Mouse (Mus musculus): ENCODE measurements at regions not wholly inside any gene's neighbourhood (a gene's known extent, or its start where the extent isn't known, plus 50 kb on each side); places are given as distances from the start of the nearest gene placed in this dataset.
A peak's percentile ranks its signal among the peaks of the same experiment; 100 is the strongest.

GRCm38 (mm10) chr4:125364011-125364410, 126.5 kb upstream of the Grik3 start:
- Histone ChIP-seq H3K9me3 (replicated peaks; ENCODE audit: control insufficient read depth, low read length) (no peaks in the 10 kb centered on the region), H3K27me3 (ENCODE audit: control insufficient read depth, insufficient read depth, low read length) (no peaks in the 10 kb centered on the region), H3K4me3 (ENCODE audit: low read depth, low read length) (no peak overlapping the region), H3K36me3 (replicated peaks; ENCODE audit: control insufficient read depth, insufficient read depth, low read depth, low read length) (no peaks in the 10 kb centered on the region), H3K9ac (replicated peaks; ENCODE audit: low read length) (no peak overlapping the region), H3K4me2 (ENCODE audit: low read depth, low read length) (no peak overlapping the region), H3K4me1 (ENCODE audit: control insufficient read depth, insufficient read depth, low read length) (no peaks in the 10 kb centered on the region), H3K27ac (replicated peaks; ENCODE audit: low read depth, low read length) (no peak overlapping the region)
- ATAC-seq (replicated peaks; ENCODE audit: insufficient number of reproducible peaks, low FRiP score, low TSS enrichment, low read depth) (0 out of 2 replicates have a peak, but pooled peaks have one; percentile 23), DNase-seq (ENCODE audit: low spot score) (no peak)
- 69% methylated on average over 9 of the region's 9 CpGs for WGBS

DNA sequence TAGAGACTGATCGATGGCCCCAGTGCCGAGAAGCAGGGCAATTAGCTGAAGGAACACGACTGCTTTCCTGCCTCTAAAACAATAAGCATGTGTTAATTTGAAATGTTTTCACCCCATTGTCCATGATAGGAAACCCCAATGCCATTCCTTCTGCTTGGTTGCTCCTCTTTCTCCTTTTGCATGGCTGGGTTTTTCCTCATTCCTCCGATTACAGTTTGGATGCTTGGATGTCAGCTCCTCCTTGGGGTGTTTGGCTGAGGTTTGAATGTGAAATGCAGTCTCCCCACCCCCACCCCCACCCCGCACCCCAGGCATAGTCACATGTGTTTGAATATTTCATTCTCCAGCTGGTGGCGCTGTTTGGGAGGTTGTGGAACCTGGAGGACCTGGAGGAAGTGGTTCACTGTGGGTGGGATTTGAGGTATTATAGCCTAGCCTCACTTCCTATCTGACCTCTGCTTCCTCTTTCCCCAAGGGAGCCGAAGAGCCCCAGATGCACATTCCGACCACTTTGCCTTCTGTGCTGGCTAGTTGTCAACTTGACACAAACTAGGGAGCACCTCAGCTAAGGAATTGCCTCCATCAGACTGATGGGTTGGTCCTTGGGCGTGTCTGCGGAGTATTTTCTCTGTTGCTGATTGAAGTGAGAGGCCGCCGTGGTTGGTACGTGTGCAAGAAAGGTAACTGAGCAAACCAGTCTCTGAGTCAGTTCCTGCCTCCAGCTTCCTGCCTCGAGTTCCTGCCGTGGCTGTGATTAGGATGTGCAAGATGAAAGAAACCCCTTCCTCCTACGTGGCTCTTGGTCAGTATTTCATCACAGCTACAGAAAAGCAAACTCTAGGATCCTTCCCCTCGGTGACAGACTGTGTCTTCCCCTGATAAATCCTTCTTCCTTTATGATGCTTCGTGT, 128.6 kb upstream of the Grik3 start:
- no peak overlapping the region for H3K27ac ChIP-seq (replicated peaks; ENCODE audit: low read depth, low read length)
- H3K4me2 ChIP-seq (ENCODE audit: low read depth, low read length): no peak overlapping the region
- no peaks in the 10 kb centered on the region for H3K4me1 ChIP-seq (ENCODE audit: control insufficient read depth, insufficient read depth, low read length)
- H3K9me3 ChIP-seq (replicated peaks; ENCODE audit: control insufficient read depth, low read length): no peaks in the 10 kb centered on the region
- no peaks in the 10 kb centered on the region for H3K36me3 ChIP-seq (replicated peaks; ENCODE audit: control insufficient read depth, insufficient read depth, low read depth, low read length)
- H3K9ac ChIP-seq (replicated peaks; ENCODE audit: low read length): no peak overlapping the region
- ATAC-seq (replicated peaks; ENCODE audit: insufficient number of reproducible peaks, low FRiP score, low TSS enrichment, low read depth) (no peak), DNase-seq (ENCODE audit: low spot score) (no peak)
- no peaks in the 10 kb centered on the region for H3K27me3 ChIP-seq (ENCODE audit: control insufficient read depth, insufficient read depth, low read length)
- 75% methylated on average over 18 of the region's 18 CpGs for WGBS
- no peak overlapping the region for H3K4me3 ChIP-seq (ENCODE audit: low read depth, low read length)

DNA sequence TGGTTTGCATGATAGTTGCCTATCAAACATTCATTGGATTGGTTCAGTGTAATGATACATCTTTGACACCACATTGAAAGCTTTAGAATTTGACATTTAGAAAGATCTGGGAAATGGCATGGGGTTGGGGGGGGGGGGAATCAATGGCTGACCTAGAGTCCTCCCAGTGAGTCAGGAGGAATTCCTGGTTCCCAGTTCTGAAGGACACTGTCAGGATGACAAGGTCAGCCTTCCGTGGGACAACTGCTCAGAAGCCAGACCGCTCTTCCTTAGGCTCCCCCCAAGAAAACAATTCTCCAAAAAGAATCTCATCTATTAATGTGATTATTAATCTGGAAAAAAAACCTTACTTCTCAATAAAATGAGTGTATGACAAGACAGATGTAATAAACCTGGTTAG, 132.1 kb upstream of the Grik3 start:
- Histone ChIP-seq H3K27me3 (ENCODE audit: control insufficient read depth, insufficient read depth, low read length) (no peaks in the 10 kb centered on the region), H3K27ac (replicated peaks; ENCODE audit: low read depth, low read length) (no peak overlapping the region), H3K9me3 (replicated peaks; ENCODE audit: control insufficient read depth, low read length) (no peaks in the 10 kb centered on the region), H3K36me3 (replicated peaks; ENCODE audit: control insufficient read depth, insufficient read depth, low read depth, low read length) (no peaks in the 10 kb centered on the region), H3K4me2 (ENCODE audit: low read depth, low read length) (no peak overlapping the region), H3K4me1 (ENCODE audit: control insufficient read depth, insufficient read depth, low read length) (no peaks in the 10 kb centered on the region), H3K4me3 (ENCODE audit: low read depth, low read length) (no peak overlapping the region), H3K9ac (replicated peaks; ENCODE audit: low read length) (no peak overlapping the region)
- 87% methylated on average over 2 of the region's 2 CpGs for WGBS
- no peak for DNase-seq (ENCODE audit: low spot score)
- ATAC-seq (replicated peaks; ENCODE audit: insufficient number of reproducible peaks, low FRiP score, low TSS enrichment, low read depth): no peak

- ATAC-seq (replicated peaks; ENCODE audit: insufficient number of reproducible peaks, low FRiP score, low TSS enrichment, low read depth): no peak
- H3K4me3 ChIP-seq (ENCODE audit: low read depth, low read length): no peak overlapping the region
- no peaks in the 10 kb centered on the region for H3K27me3 ChIP-seq (ENCODE audit: control insufficient read depth, insufficient read depth, low read length)
- no peak overlapping the region for H3K4me2 ChIP-seq (ENCODE audit: low read depth, low read length)
- H3K9ac ChIP-seq (replicated peaks; ENCODE audit: low read length): no peak overlapping the region
- H3K9me3 ChIP-seq (replicated peaks; ENCODE audit: control insufficient read depth, low read length): no peaks in the 10 kb centered on the region
- no peak for DNase-seq (ENCODE audit: low spot score)
- no peaks in the 10 kb centered on the region for H3K4me1 ChIP-seq (ENCODE audit: control insufficient read depth, insufficient read depth, low read length)
- H3K27ac ChIP-seq (replicated peaks; ENCODE audit: low read depth, low read length): no peak overlapping the region
- WGBS: 37% methylated on average over 8 of the region's 8 CpGs
- H3K36me3 ChIP-seq (replicated peaks; ENCODE audit: control insufficient read depth, insufficient read depth, low read depth, low read length): no peaks in the 10 kb centered on the region
Measured at GRCm38 (mm10) chr4:125356441-125356840, 134.1 kb upstream of the Grik3 start.

- Histone ChIP-seq H3K9me3 (replicated peaks; ENCODE audit: control insufficient read depth, low read length) (no peaks in the 10 kb centered on the region), H3K4me1 (ENCODE audit: control insufficient read depth, insufficient read depth, low read length) (no peaks in the 10 kb centered on the region), H3K36me3 (replicated peaks; ENCODE audit: control insufficient read depth, insufficient read depth, low read depth, low read length) (no peaks in the 10 kb centered on the region), H3K4me3 (ENCODE audit: low read depth, low read length) (no peak overlapping the region), H3K27ac (replicated peaks; ENCODE audit: low read depth, low read length) (no peak overlapping the region), H3K4me2 (ENCODE audit: low read depth, low read length) (no peak overlapping the region), H3K9ac (replicated peaks; ENCODE audit: low read length) (no peak overlapping the region), H3K27me3 (ENCODE audit: control insufficient read depth, insufficient read depth, low read length) (no peaks in the 10 kb centered on the region)
- ATAC-seq (replicated peaks; ENCODE audit: insufficient number of reproducible peaks, low FRiP score, low TSS enrichment, low read depth) (no peak), DNase-seq (ENCODE audit: low spot score) (no peak)
- WGBS: 55% methylated on average over 3 of the region's 3 CpGs
Measured at GRCm38 (mm10) chr4:125354742-125355141, 135.8 kb upstream of the Grik3 start.

DNA sequence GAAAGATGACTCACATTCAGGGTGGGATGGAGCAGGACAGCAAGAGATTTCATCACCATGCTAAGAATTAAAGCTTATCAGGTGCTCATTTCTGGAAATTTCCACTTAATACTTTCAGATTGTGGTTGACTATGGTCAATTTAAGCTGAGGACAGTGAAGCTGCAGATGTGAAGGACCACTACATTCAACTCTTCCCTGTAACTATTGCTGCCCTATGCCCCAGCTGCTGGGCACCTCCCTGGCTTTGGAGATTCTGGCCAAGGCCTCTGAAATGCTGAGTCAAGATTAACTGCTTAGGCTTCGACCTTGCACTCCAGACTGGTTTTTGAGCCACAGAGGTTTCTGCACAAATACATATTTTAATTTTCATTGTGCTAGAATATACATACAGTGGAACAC, 140.4 kb upstream of the Grik3 start:
- Histone ChIP-seq H3K9me3 (replicated peaks; ENCODE audit: control insufficient read depth, low read length) (no peaks in the 10 kb centered on the region), H3K4me2 (ENCODE audit: low read depth, low read length) (no peak overlapping the region), H3K9ac (replicated peaks; ENCODE audit: low read length) (no peak overlapping the region), H3K4me1 (ENCODE audit: control insufficient read depth, insufficient read depth, low read length) (no peaks in the 10 kb centered on the region), H3K4me3 (ENCODE audit: low read depth, low read length) (no peak overlapping the region), H3K27me3 (ENCODE audit: control insufficient read depth, insufficient read depth, low read length) (no peaks in the 10 kb centered on the region), H3K27ac (replicated peaks; ENCODE audit: low read depth, low read length) (no peak overlapping the region), H3K36me3 (replicated peaks; ENCODE audit: control insufficient read depth, insufficient read depth, low read depth, low read length) (no peaks in the 10 kb centered on the region)
- WGBS: 81% methylated on average over 1 of the region's 1 CpGs
- ATAC-seq (replicated peaks; ENCODE audit: insufficient number of reproducible peaks, low FRiP score, low TSS enrichment, low read depth) (no peak), DNase-seq (ENCODE audit: low spot score) (no peak)

DNA sequence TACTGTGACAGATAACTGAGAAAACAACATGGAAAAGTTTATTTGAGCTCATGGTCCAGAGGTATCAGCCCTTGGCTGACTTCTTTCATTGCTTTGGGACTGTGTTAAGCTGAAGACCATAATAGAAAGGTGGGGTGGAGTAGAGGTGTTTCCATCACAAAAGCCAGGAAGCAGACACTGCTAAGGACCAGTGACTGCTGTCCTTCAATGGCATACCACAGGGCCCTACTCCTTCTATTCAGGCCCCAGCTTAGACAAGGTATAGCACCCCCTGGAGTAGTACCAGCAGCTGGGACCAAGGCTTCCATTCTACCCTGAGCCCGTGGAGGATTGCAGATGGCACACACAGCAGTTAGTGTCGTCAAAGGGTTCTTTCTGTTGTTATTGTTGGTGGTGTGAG, 151.4 kb upstream of the Grik3 start:
- Histone ChIP-seq H3K4me2 (ENCODE audit: low read depth, low read length) (no peak overlapping the region), H3K9ac (replicated peaks; ENCODE audit: low read length) (no peak overlapping the region), H3K27ac (replicated peaks; ENCODE audit: low read depth, low read length) (no peak overlapping the region), H3K4me3 (ENCODE audit: low read depth, low read length) (no peak overlapping the region), H3K36me3 (replicated peaks; ENCODE audit: control insufficient read depth, insufficient read depth, low read depth, low read length) (no peaks in the 10 kb centered on the region), H3K9me3 (replicated peaks; ENCODE audit: control insufficient read depth, low read length) (no peaks in the 10 kb centered on the region), H3K4me1 (ENCODE audit: control insufficient read depth, insufficient read depth, low read length) (no peaks in the 10 kb centered on the region), H3K27me3 (ENCODE audit: control insufficient read depth, insufficient read depth, low read length) (no peaks in the 10 kb centered on the region)
- 78% methylated on average over 2 of the region's 2 CpGs for WGBS
- DNase-seq (ENCODE audit: low spot score) (no peak), ATAC-seq (replicated peaks; ENCODE audit: insufficient number of reproducible peaks, low FRiP score, low TSS enrichment, low read depth) (no peak)

GRCm38 (mm10) chr4:125328806-125329205, 161.7 kb upstream of the Grik3 start:
- WGBS: 23% methylated on average over 3 of the region's 3 CpGs
- Histone ChIP-seq H3K4me2 (ENCODE audit: low read depth, low read length) (no peak overlapping the region), H3K4me3 (ENCODE audit: low read depth, low read length) (no peak overlapping the region), H3K9ac (replicated peaks; ENCODE audit: low read length) (no peak overlapping the region), H3K9me3 (replicated peaks; ENCODE audit: control insufficient read depth, low read length) (no peaks in the 10 kb centered on the region), H3K27ac (replicated peaks; ENCODE audit: low read depth, low read length) (no peak overlapping the region), H3K27me3 (ENCODE audit: control insufficient read depth, insufficient read depth, low read length) (no peaks in the 10 kb centered on the region), H3K4me1 (ENCODE audit: control insufficient read depth, insufficient read depth, low read length) (no peaks in the 10 kb centered on the region), H3K36me3 (replicated peaks; ENCODE audit: control insufficient read depth, insufficient read depth, low read depth, low read length) (no peaks in the 10 kb centered on the region)
- ATAC-seq (replicated peaks; ENCODE audit: insufficient number of reproducible peaks, low FRiP score, low TSS enrichment, low read depth): no peak
- DNase-seq (ENCODE audit: low spot score): peak; percentile 75
